Mouse (Mus musculus) bone marrow, adult 2 months (tissue): ENCODE measurements around the gene Trpc5. TPM values are rescaled to one million over a fixed set of nuclear protein-coding genes. Genes with fewer than 3 reads are reported as not detected.

Source experiments
- H3K27ac ChIP-seq: fragments of 200-500 bp; 2 replicates; pipeline ENCODE4 v1.5.1; 2012; ENCODE audit warnings: low read depth, mild to moderate bottlenecking, control low read depth, inconsistent platforms, low read length; ENCODE audit not compliant: control insufficient read depth, poor library complexity, insufficient read depth
- H3K4me1 ChIP-seq: fragments of 200-500 bp; 2 replicates; pipeline ENCODE4 v1.6.1; 2011; ENCODE audit warnings: low read length; ENCODE audit not compliant: control insufficient read depth, insufficient read depth
- H3K4me3 ChIP-seq: fragments of 200-500 bp; replicated peaks from 2 replicates; pipeline ENCODE3; 2011; ENCODE audit warnings: mild to moderate bottlenecking, low read depth, low read length, control low read depth; ENCODE audit not compliant: control insufficient read depth
- CTCF ChIP-seq: fragments of 200-500 bp; IDR thresholded peaks from 2 replicates; pipeline ENCODE4 v1.5.1; 2011; ENCODE audit warnings: low read length, control low read depth; ENCODE audit not compliant: control insufficient read depth, insufficient read depth
- POLR2A ChIP-seq: fragments of 200-500 bp; IDR thresholded peaks from 2 replicates; pipeline ENCODE4 v1.6.1; 2011; ENCODE audit warnings: low read depth, mild to moderate bottlenecking, control low read depth, low read length, borderline replicate concordance; ENCODE audit not compliant: control insufficient read depth
- WGBS: fragments of 180-500 bp; shearing (Covaris S2); methylation state at CpG from one replicate; pipeline ENCODE4 v1.1.7; 2018; 5-methylcytosine and 5-hydroxymethylcytosine counted together
- polyA plus RNA-seq: library from polyadenylated mRNA; stranded (reverse); fragments of >200 nt; gene quantifications from 2 replicates; pipeline ENCODE4 v1.2.4, GENCODE M21; 2011; ENCODE audit warnings: low replicate concordance; ENCODE audit not compliant: missing spikeins, insufficient read depth, insufficient read length

The Trpc5 gene
- polyA plus RNA-seq: not detected in 2 replicates

- Histone ChIP-seq H3K4me3 (no peak within 1 kb of the TSS), H3K4me1 (no peaks in the 10 kb centered on the region), H3K27ac (no peak within 1 kb of the TSS)
- WGBS: 33% methylated on average over 1 of the region's 1 CpGs
- no peak for TF ChIP-seq CTCF
- TF ChIP-seq POLR2A: no peak
Measured at GRCm38 (mm10) chrX:144688142-144688206, at the start of gene Trpc5. Gene Trpc5, minus strand, starts transcription at chrX:144688180.

GRCm38 (mm10) chrX:144716330-144716729 is 28.4 kb upstream of the Trpc5 start:
- H3K4me3 ChIP-seq: no peak overlapping the region
- TF ChIP-seq POLR2A (no peak), CTCF (no peak)
- WGBS: 22% methylated on average over 1 of the region's 1 CpGs
- H3K4me1 ChIP-seq: no peaks in the 10 kb centered on the region
- H3K27ac ChIP-seq: no peak overlapping the region

- 13% methylated on average over 7 of the region's 7 CpGs for WGBS
- Histone ChIP-seq H3K27ac (no peak overlapping the region), H3K4me1 (no peaks in the 10 kb centered on the region), H3K4me3 (no peak overlapping the region)
- TF ChIP-seq CTCF: no peak
- no peak for TF ChIP-seq POLR2A
Measured at GRCm38 (mm10) chrX:144689859-144690181, 1.8 kb upstream of the Trpc5 start.

GRCm38 (mm10) chrX:144689119-144689858 is 1.3 kb upstream of the Trpc5 start:
- no peak overlapping the region for H3K4me3 ChIP-seq
- H3K4me1 ChIP-seq: no peaks in the 10 kb centered on the region
- TF ChIP-seq CTCF (no peak), POLR2A (no peak)
- H3K27ac ChIP-seq: no peak overlapping the region
- WGBS: 10% methylated on average over 19 of the region's 21 CpGs

- no peak within 1 kb of the TSS for H3K27ac ChIP-seq
- H3K4me1 ChIP-seq: no peaks in the 10 kb centered on the region
- no peak within 1 kb of the TSS for H3K4me3 ChIP-seq
- TF ChIP-seq CTCF: no peak
- no peak for TF ChIP-seq POLR2A
- WGBS: 18% methylated on average over 22 of the region's 31 CpGs
Measured at GRCm38 (mm10) chrX:144688207-144689118, 483 bp upstream of the Trpc5 start, which contains the start of gene Rtl4. Gene Rtl4, plus strand, starts transcription at chrX:144688907.

- WGBS: 26% methylated on average over 20 of the region's 20 CpGs
- Histone ChIP-seq H3K4me3 (no peak overlapping the region), H3K4me1 (no peaks in the 10 kb centered on the region), H3K27ac (no peak overlapping the region)
- TF ChIP-seq CTCF (no peak), POLR2A (no peak)
Measured at GRCm38 (mm10) chrX:144687742-144688141, 238 bp downstream of the Trpc5 start.

- Histone ChIP-seq H3K4me1 (no peaks in the 10 kb centered on the region), H3K4me3 (no peak overlapping the region), H3K27ac (no peak overlapping the region)
- TF ChIP-seq POLR2A (no peak), CTCF (no peak)
- 86% methylated on average over 2 of the region's 2 CpGs for WGBS
Measured at GRCm38 (mm10) chrX:144652196-144652595, 35.8 kb downstream of the Trpc5 start.

GRCm38 (mm10) chrX:144645394-144645793 is 42.6 kb downstream of the Trpc5 start:
- 50% methylated on average over 1 of the region's 1 CpGs for WGBS
- H3K27ac ChIP-seq: no peak overlapping the region
- TF ChIP-seq POLR2A (no peak), CTCF (no peak)
- H3K4me3 ChIP-seq: no peak overlapping the region
- no peaks in the 10 kb centered on the region for H3K4me1 ChIP-seq
